Mouse (Mus musculus): ENCODE results near the gene Lama1. TPM values are rescaled to one million over a fixed set of nuclear protein-coding genes. Genes with fewer than 3 reads are reported as not detected.

Gene Lama1
- total and polyA plus RNA-seq, 2 experiments from 2014 or later: 2.9 to 21.2 TPM

GRCm38 (mm10) chr17:67864363-67864762 is 167.3 kb downstream of the Lama1 start:
- no peak overlapping the region for H3K4me2 ChIP-seq (ENCODE audit: low read depth)
- TF ChIP-seq CTCF (IDR thresholded peaks at IDR 0.05; ENCODE audit: low read depth): no peak

GRCm38 (mm10) chr17:67864912-67865311 is 167.9 kb downstream of the Lama1 start:
- no peak overlapping the region for H3K27ac ChIP-seq (ENCODE audit: low read depth, low read length)
- no peaks in the 10 kb centered on the region for H3K27me3 ChIP-seq (ENCODE audit: insufficient read depth, low read length)
- peaks cover 4% of the 10 kb centered on the region for H3K4me1 ChIP-seq (ENCODE audit: insufficient read depth)
- ATAC-seq: no peak
- no peak overlapping the region for H3K9ac ChIP-seq
- WGBS: 97% methylated on average over 3 of the region's 3 CpGs
- no peak overlapping the region for H3K4me2 ChIP-seq (ENCODE audit: low read depth)
- no peak overlapping the region for H3K4me3 ChIP-seq (ENCODE audit: low read depth, low read length)
- no peaks in the 10 kb centered on the region for H3K9me3 ChIP-seq (ENCODE audit: low read length)
- H3K36me3 ChIP-seq (ENCODE audit: insufficient read depth): no peaks in the 10 kb centered on the region
- DNase-seq: no peak
- no peak for TF ChIP-seq CTCF (IDR thresholded peaks at IDR 0.05; ENCODE audit: low read depth)

More at GRCm38 (mm10) chr17:67864363-67864762, 167.3 kb downstream of the Lama1 start:
- Histone ChIP-seq H3K27me3 (ENCODE audit: insufficient read depth, low read length) (no peaks in the 10 kb centered on the region), H3K27ac (ENCODE audit: low read depth, low read length) (no peak overlapping the region), H3K36me3 (ENCODE audit: insufficient read depth) (no peaks in the 10 kb centered on the region), H3K9ac (no peak overlapping the region), H3K9me3 (ENCODE audit: low read length) (no peaks in the 10 kb centered on the region), H3K4me3 (ENCODE audit: low read depth, low read length) (no peak overlapping the region), H3K4me1 (ENCODE audit: insufficient read depth) (peaks cover 4% of the 10 kb centered on the region)
- WGBS: 94% methylated on average over 10 of the region's 10 CpGs
- DNase-seq (no peak), ATAC-seq (no peak)

- Histone ChIP-seq H3K9ac (no peak overlapping the region), H3K27ac (ENCODE audit: low read depth, low read length) (no peak overlapping the region), H3K9me3 (ENCODE audit: low read length) (no peaks in the 10 kb centered on the region), H3K36me3 (ENCODE audit: insufficient read depth) (no peaks in the 10 kb centered on the region), H3K4me3 (ENCODE audit: low read depth, low read length) (no peak overlapping the region), H3K4me2 (ENCODE audit: low read depth) (no peak overlapping the region), H3K27me3 (ENCODE audit: insufficient read depth, low read length) (no peaks in the 10 kb centered on the region), H3K4me1 (ENCODE audit: insufficient read depth) (peaks cover 4% of the 10 kb centered on the region)
- peak; percentile 38 for DNase-seq
- no peak for TF ChIP-seq CTCF (IDR thresholded peaks at IDR 0.05; ENCODE audit: low read depth)
- ATAC-seq: no peak
- WGBS: 41% methylated on average over 9 of the region's 9 CpGs
Measured at GRCm38 (mm10) chr17:67866026-67866425, 169.0 kb downstream of the Lama1 start.

GRCm38 (mm10) chr17:67866541-67867241 is 169.6 kb downstream of the Lama1 start:
- ATAC-seq (no peak), DNase-seq (no peak)
- Histone ChIP-seq H3K27me3 (ENCODE audit: insufficient read depth, low read length) (no peaks in the 10 kb centered on the region), H3K4me2 (ENCODE audit: low read depth) (no peak overlapping the region), H3K4me3 (ENCODE audit: low read depth, low read length) (no peak overlapping the region), H3K36me3 (ENCODE audit: insufficient read depth) (no peaks in the 10 kb centered on the region), H3K9ac (no peak overlapping the region), H3K4me1 (ENCODE audit: insufficient read depth) (peaks cover 4% of the 10 kb centered on the region), H3K9me3 (ENCODE audit: low read length) (no peaks in the 10 kb centered on the region), H3K27ac (ENCODE audit: low read depth, low read length) (no peak overlapping the region)
- 58% methylated on average over 20 of the region's 20 CpGs for WGBS
- TF ChIP-seq CTCF (IDR thresholded peaks at IDR 0.05; ENCODE audit: low read depth): no peak

GRCm38 (mm10) chr17:67869731-67870601 is 172.9 kb downstream of the Lama1 start:
- Histone ChIP-seq H3K27me3 (ENCODE audit: insufficient read depth, low read length) (no peaks in the 10 kb centered on the region), H3K4me2 (ENCODE audit: low read depth) (no peak overlapping the region), H3K9me3 (ENCODE audit: low read length) (no peaks in the 10 kb centered on the region), H3K9ac (no peak overlapping the region), H3K4me1 (ENCODE audit: insufficient read depth) (peaks cover 4% of the 10 kb centered on the region), H3K4me3 (ENCODE audit: low read depth, low read length) (no peak overlapping the region), H3K36me3 (ENCODE audit: insufficient read depth) (no peaks in the 10 kb centered on the region), H3K27ac (ENCODE audit: low read depth, low read length) (no peak overlapping the region)
- 72% methylated on average over 23 of the region's 23 CpGs for WGBS
- DNase-seq (peak; percentile 92), ATAC-seq (peak; percentile 76)
- peak; percentile 91 for TF ChIP-seq CTCF (IDR thresholded peaks at IDR 0.05; ENCODE audit: low read depth)

Other genes starting within 250 kb of the Lama1 start
- not detected in 2 replicates for gene Lrrc30, start 64.5 kb upstream of the Lama1 start, total RNA-seq (2014; rRNA removed)
- gene Lrrc30, start 64.5 kb upstream of the Lama1 start, polyA plus RNA-seq (2015; fragmentation: Nextera tagmentation; extraction: Ambion mirVana): not detected in 2 replicates

Measured in forebrain, postnatal 0 days (tissue).